Mouse (Mus musculus) MEL (cell line): ENCODE measurements around the gene Cdc7. TPM values are rescaled to one million over a fixed set of nuclear protein-coding genes. Genes with fewer than 3 reads are reported as not detected.

Experiments used
- DNase-seq: peaks from one replicate; pipeline ENCODE4 v3.0.0; 2011; ENCODE audit warnings: low read depth, low spot score
- H3K27ac ChIP-seq: 2 replicates; pipeline ENCODE4 v1.5.1; 2012; ENCODE audit warnings: low read depth, mild to moderate bottlenecking, control low read depth, low read length, moderate library complexity; ENCODE audit not compliant: control insufficient read depth
- H3K27me3 ChIP-seq, 2 experiments: fragments of 150-350 bp in 1 of 2; sonication (generic) in 1 of 2; 2 replicates each; pipeline ENCODE4 v1.6.1; 2012; ENCODE audit warnings: low read length in 2 of 2, mild to moderate bottlenecking in 2 of 2, improper control_type of control experiment in 1 of 2, moderate library complexity in 1 of 2; ENCODE audit not compliant: insufficient read depth in 2 of 2, control insufficient read depth in 1 of 2
- H3K36me3 ChIP-seq, 2 experiments: 2 replicates each; pipeline ENCODE4 v1.6.1; 2012 to 2014; ENCODE audit warnings: low read length in 2 of 2, improper control_type of control experiment in 1 of 2, inconsistent platforms in 1 of 2, mild to moderate bottlenecking in 1 of 2; ENCODE audit not compliant: insufficient read depth in 2 of 2, control insufficient read depth in 1 of 2
- H3K4me1 ChIP-seq, 2 experiments: fragments of 150-350 bp in 1 of 2; sonication (generic) in 1 of 2; 2 replicates each; pipeline ENCODE4 v1.6.1; 2012; ENCODE audit warnings: low read length in 2 of 2, improper control_type of control experiment in 1 of 2, mild to moderate bottlenecking in 1 of 2; ENCODE audit not compliant: insufficient read depth in 2 of 2, control insufficient read depth in 1 of 2
- H3K4me3 ChIP-seq, 2 experiments: fragments of 150-350 bp in 1 of 2; sonication (generic) in 1 of 2; 2 replicates each; pipeline ENCODE4 v1.5.1; 2012; ENCODE audit warnings: low read depth in 2 of 2, low read length in 2 of 2, mild to moderate bottlenecking in 2 of 2, moderate library complexity in 2 of 2, control low read depth in 1 of 2, improper control_type of control experiment in 1 of 2; ENCODE audit not compliant: control insufficient read depth in 1 of 2, insufficient read depth in 1 of 2
- H3K79me2 ChIP-seq: 2 replicates; pipeline ENCODE4 v1.6.1; 2012; ENCODE audit warnings: mild to moderate bottlenecking, low read length, moderate library complexity; ENCODE audit not compliant: control insufficient read depth, poor library complexity, insufficient read depth
- H3K9ac ChIP-seq: 2 replicates; pipeline ENCODE4 v1.6.1; 2012; ENCODE audit warnings: low read depth, mild to moderate bottlenecking, control low read depth, low read length, moderate library complexity; ENCODE audit not compliant: control insufficient read depth, poor library complexity, severe bottlenecking
- H3K9me3 ChIP-seq: fragments of 150-350 bp; sonication (generic); replicated peaks from 2 replicates; pipeline ENCODE4 v1.6.1; 2012; ENCODE audit warnings: mild to moderate bottlenecking, low read length, improper control_type of control experiment, moderate library complexity; ENCODE audit not compliant: insufficient read depth
- BHLHE40 ChIP-seq: IDR thresholded peaks from 2 replicates; pipeline ENCODE4 v1.6.1; 2012; ENCODE audit warnings: low read depth, mild to moderate bottlenecking, inconsistent platforms, low read length, improper control_type of control experiment, borderline replicate concordance
- ELF1 ChIP-seq: IDR thresholded peaks from 2 replicates; pipeline ENCODE4 v1.6.1; 2014; ENCODE audit warnings: low read depth, mild to moderate bottlenecking, inconsistent platforms, low read length, improper control_type of control experiment, moderate library complexity
- EP300 ChIP-seq, 2 experiments: IDR thresholded peaks; 2 replicates each; pipeline ENCODE4 v1.6.1; 2011; ENCODE audit warnings: improper control_type of control experiment in 2 of 2, low read length in 2 of 2, low read depth in 1 of 2, mild to moderate bottlenecking in 1 of 2
- GATA1 ChIP-seq: IDR thresholded peaks from 2 replicates; pipeline ENCODE4 v1.6.1; 2011; ENCODE audit warnings: low read depth, low read length, improper control_type of control experiment
- JUND ChIP-seq: IDR thresholded peaks from 2 replicates; pipeline ENCODE4 v1.6.1; 2011; ENCODE audit warnings: low read depth, mild to moderate bottlenecking, improper control_type of control experiment, low read length
- KAT2A ChIP-seq: conservative IDR thresholded peaks from 2 replicates; pipeline ENCODE4 v1.6.1; 2012; ENCODE audit warnings: low read depth, low read length, improper control_type of control experiment, inconsistent platforms
- MAFK ChIP-seq: IDR thresholded peaks from 2 replicates; pipeline ENCODE4 v1.6.1; 2011; ENCODE audit warnings: low read depth, mild to moderate bottlenecking, low read length, improper control_type of control experiment, borderline replicate concordance
- MAZ ChIP-seq: IDR thresholded peaks from 2 replicates; pipeline ENCODE4 v1.6.1; 2012; ENCODE audit warnings: low read depth, mild to moderate bottlenecking, inconsistent platforms, low read length, improper control_type of control experiment
- MXI1 ChIP-seq: IDR thresholded peaks from 2 replicates; pipeline ENCODE4 v1.6.1; 2011; ENCODE audit warnings: mild to moderate bottlenecking, low read depth, low read length, improper control_type of control experiment
- POLR2A ChIP-seq, 2 experiments: IDR thresholded peaks; 2 replicates each; pipeline ENCODE4 v1.6.1; 2011 to 2012; ENCODE audit warnings: low read length in 2 of 2, mild to moderate bottlenecking in 2 of 2, control low read depth in 1 of 2, improper control_type of control experiment in 1 of 2, low read depth in 1 of 2, moderate library complexity in 1 of 2; ENCODE audit not compliant: control insufficient read depth in 1 of 2, insufficient read depth in 1 of 2, poor library complexity in 1 of 2
- RAD21 ChIP-seq: IDR thresholded peaks from 2 replicates; pipeline ENCODE4 v1.6.1; 2011; ENCODE audit warnings: mild to moderate bottlenecking, low read depth, low read length, improper control_type of control experiment
- SMC3 ChIP-seq: IDR thresholded peaks from 2 replicates; pipeline ENCODE4 v1.6.1; 2011; ENCODE audit warnings: low read depth, low read length, improper control_type of control experiment
- UBTF ChIP-seq: IDR thresholded peaks from 2 replicates; pipeline ENCODE4 v1.6.1; 2012; ENCODE audit warnings: low read depth, mild to moderate bottlenecking, inconsistent platforms, low read length, improper control_type of control experiment, moderate library complexity, borderline replicate concordance; ENCODE audit not compliant: insufficient read depth
- USF1 ChIP-seq: IDR thresholded peaks from 2 replicates; pipeline ENCODE4 v1.6.1; 2014; ENCODE audit warnings: low read depth, mild to moderate bottlenecking, inconsistent platforms, low read length, improper control_type of control experiment, moderate library complexity
- ZC3H11A ChIP-seq: IDR thresholded peaks from 2 replicates; pipeline ENCODE4 v1.6.1; 2012; ENCODE audit warnings: low read depth, mild to moderate bottlenecking, inconsistent platforms, low read length, improper control_type of control experiment
- polyA plus RNA-seq, 2 experiments: library from polyadenylated mRNA; stranded (reverse) in 1 of 2; unstranded in 1 of 2; fragments of >175 nt in 1 of 2; fragments of >200 nt in 1 of 2; gene quantifications; 2 replicates each; pipeline versions ENCODE4 v1.2.1 to v1.2.4; 2012; ENCODE audit warnings: low replicate concordance in 2 of 2, low read depth in 1 of 2; ENCODE audit not compliant: insufficient read length in 2 of 2, insufficient read depth in 1 of 2, missing spikeins in 1 of 2
- total RNA-seq: library from RNA; depleted of rRNA; stranded (reverse); fragments of 300-350 nt; gene quantifications from 2 replicates; pipeline ENCODE4 v1.2.3, GENCODE M21; 2012

The Cdc7 gene
- total and polyA plus RNA-seq, 3 experiments = 19.6 to 21.4 TPM; not detected in 1

DNA sequence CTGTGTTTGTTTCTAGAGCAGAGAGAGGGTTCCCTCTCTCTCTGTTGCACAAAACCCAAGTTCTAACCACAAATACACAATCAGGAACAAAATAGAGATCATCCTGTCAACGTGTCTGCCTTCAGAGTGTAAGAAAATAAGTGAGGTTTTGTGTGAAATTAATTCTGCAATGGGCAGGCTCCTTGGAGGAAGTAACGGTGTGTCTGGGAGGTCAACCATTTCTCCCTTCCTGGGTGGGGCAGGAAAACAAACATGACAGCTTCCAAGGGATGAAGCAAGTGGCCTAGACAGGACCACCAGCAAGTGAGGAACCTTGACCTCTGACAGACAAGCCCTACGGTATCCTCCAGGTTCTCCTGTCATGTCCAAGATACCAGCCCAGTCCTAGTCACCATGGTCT lies 46.2 kb downstream of the Cdc7 start:
- no peak overlapping the region for H3K27ac ChIP-seq
- peaks cover 0 to 7% of the 10 kb centered on the region in 2 experiments; a peak in 3 of 4 replicates for H3K4me1 ChIP-seq
- H3K36me3 ChIP-seq = peaks cover 0 to 5% of the 10 kb centered on the region in 2 experiments; a peak in 1 of 4 replicates
- H3K27me3 ChIP-seq = no peaks in the 10 kb centered on the region
- H3K9me3 ChIP-seq = no peaks in the 10 kb centered on the region
- TF ChIP-seq MAFK (no peak), USF1 (no peak), ELF1 (no peak), SMC3 (no peak), ZC3H11A (no peak), POLR2A (IDR thresholded peaks at IDR 0.05; ENCODE audit: control insufficient read depth in 1 of 2, insufficient read depth in 1 of 2, low read depth in 1 of 2, low read length in 2 of 2, poor library complexity in 1 of 2) (no peak)
- no peaks in the 10 kb centered on the region for H3K79me2 ChIP-seq
- no peak for DNase-seq
- H3K4me3 ChIP-seq = no peak overlapping the region
- H3K9ac ChIP-seq = no peak overlapping the region

DNA sequence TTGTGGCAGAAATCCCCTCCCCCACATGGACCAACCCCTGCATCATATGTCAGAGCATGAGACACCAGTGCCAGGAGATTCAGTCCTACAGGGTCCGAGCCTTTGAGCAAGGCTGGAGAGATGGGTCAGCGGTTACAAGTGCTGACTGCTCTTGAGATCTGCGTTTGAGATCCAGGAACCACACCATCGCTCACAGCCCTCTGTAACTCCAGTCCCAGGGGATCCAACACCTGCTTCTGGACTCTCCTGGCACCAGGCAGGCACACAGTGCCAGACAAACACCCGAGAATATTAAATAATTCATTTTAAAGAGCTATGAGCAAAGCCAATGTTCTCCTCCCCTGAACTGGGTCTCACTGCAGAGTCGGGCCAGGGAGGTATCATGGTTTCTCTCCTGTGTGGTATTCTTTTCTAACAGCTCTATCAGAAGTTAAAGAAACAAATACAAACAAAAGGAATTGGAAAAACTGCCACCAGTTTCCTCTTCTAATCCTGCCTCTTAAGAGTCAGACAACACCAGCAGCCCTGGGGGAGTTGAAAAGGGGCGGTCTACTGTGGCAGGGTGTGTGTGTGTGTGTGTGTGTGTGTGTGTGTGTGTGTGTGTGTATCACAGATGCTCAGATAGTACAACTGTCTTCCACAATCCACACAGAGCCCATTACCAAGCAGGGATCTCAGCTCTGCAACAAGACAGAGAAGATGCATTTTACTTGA lies 47.4 kb downstream of the Cdc7 start:
- H3K9me3 ChIP-seq = no peaks in the 10 kb centered on the region
- H3K27ac ChIP-seq = no peak overlapping the region
- H3K4me3 ChIP-seq = no peak overlapping the region
- peaks cover 3 to 14% of the 10 kb centered on the region in 2 experiments for H3K4me1 ChIP-seq
- H3K9ac ChIP-seq = no peak overlapping the region
- H3K79me2 ChIP-seq = no peaks in the 10 kb centered on the region
- peak; percentile 42 for DNase-seq
- no peaks in the 10 kb centered on the region for H3K27me3 ChIP-seq
- peaks cover 0 to 9% of the 10 kb centered on the region in 2 experiments; a peak in 2 of 4 replicates for H3K36me3 ChIP-seq
- TF ChIP-seq MAZ = no peak
- no peak for TF ChIP-seq ZC3H11A
- TF ChIP-seq USF1 = no peak
- no peak for TF ChIP-seq GATA1
- no peak for TF ChIP-seq RAD21
- TF ChIP-seq, all 39 proteins: peak for 0

DNA sequence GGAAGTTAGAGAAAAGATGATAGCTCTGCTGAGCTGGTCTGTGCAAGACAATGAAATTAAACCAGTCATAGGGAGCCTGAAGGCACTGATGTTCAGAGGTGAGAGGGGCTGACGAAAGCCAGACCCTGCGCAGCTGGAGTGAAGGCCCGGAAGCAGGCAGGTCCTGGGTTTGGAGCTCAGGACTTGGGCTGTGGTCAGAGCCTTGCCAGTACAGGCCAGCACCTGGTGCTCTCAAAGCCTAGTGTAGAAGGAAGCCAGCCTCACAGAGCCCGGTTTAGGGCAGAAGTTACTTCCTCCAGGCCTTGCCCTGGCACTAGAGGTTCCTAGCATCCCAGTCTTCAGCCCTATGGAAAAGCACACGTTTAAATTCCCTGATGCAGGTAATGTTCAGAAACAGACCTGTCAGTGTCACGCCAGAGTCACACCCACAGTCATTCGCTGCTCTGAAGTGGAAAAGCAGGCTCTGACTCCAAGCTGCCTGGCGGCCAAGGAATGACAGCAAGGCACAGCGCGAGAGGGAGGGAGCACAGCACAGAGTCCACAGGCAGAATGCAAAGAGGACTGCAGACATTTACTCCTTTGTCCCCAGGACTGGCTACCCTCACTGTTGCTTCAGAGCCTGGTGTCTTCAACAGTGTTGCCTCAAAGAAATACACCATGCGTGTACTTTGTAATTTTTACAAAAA lies 48.1 kb downstream of the Cdc7 start:
- Histone ChIP-seq H3K36me3 (peaks cover 0 to 11% of the 10 kb centered on the region in 2 experiments; a peak in 2 of 4 replicates), H3K27me3 (no peaks in the 10 kb centered on the region), H3K27ac (no peak overlapping the region), H3K79me2 (no peaks in the 10 kb centered on the region), H3K4me1 (peaks cover 3 to 14% of the 10 kb centered on the region in 2 experiments), H3K4me3 (no peak overlapping the region), H3K9me3 (no peaks in the 10 kb centered on the region), H3K9ac (no peak overlapping the region)
- TF ChIP-seq UBTF = no peak
- no peak for TF ChIP-seq KAT2A
- TF ChIP-seq USF1 = no peak
- no peak for TF ChIP-seq BHLHE40
- no peak for TF ChIP-seq MXI1
- no peak for TF ChIP-seq MAZ
- TF ChIP-seq MAFK = no peak
- TF ChIP-seq EP300 (IDR thresholded peaks at IDR 0.05; ENCODE audit: low read depth in 1 of 2, low read length in 2 of 2) = no peak
- no peak for TF ChIP-seq JUND
- no peak for DNase-seq
